Mouse (Mus musculus) urinary bladder, adult 18-20 months (tissue): ENCODE measurements around the gene Hnrnpr.
A peak's percentile ranks its signal among the peaks of the same experiment; 100 is the strongest.

ENCODE experiments used
- DNase-seq, 2 experiments: peaks; one replicate each; pipeline ENCODE4 v3.0.0; 2022; ENCODE audit warnings: low spot score in 2 of 2, mixed read lengths in 2 of 2

Gene Hnrnpr

GRCm38 (mm10) chr4:136308355-136308754 lies 2.4 kb upstream of the Hnrnpr start:
- DNase-seq = no peak

- DNase-seq = peak; percentile 34 to 43
These were observed 962 bp upstream of the Hnrnpr start for GRCm38 (mm10) chr4:136309780-136310179.

GRCm38 (mm10) chr4:136311042-136311999 lies 579 bp downstream of the Hnrnpr start:
- peak; percentile 68 to 84 for DNase-seq

GRCm38 (mm10) chr4:136312616-136313015 lies 1.9 kb downstream of the Hnrnpr start:
- DNase-seq = no peak

GRCm38 (mm10) chr4:136317667-136318066 lies 6.9 kb downstream of the Hnrnpr start:
- no peak for DNase-seq

GRCm38 (mm10) chr4:136320016-136320415 lies 9.3 kb downstream of the Hnrnpr start:
- DNase-seq = no peak

DNA sequence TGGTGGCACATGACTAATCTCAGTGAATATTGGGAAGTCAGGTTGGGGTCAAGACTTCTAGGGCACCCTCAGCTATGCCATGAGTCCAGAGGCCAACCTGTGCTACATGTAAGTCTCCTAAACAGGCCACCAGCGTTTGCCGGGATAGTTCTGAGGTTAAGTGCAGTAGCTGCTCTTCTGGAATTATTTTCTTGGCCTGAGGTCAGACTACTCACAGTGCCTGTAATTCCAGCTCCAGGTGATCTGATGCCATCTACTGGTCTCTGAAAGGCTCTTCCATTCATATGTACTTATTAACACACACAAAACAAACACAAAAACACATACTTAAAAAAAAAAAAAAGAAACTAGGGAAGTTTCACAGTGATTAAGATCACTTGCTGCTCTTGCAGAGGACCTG lies 13.5 kb downstream of the Hnrnpr start:
- DNase-seq = no peak

- no peak for DNase-seq
These were observed 16.5 kb downstream of the Hnrnpr start for GRCm38 (mm10) chr4:136327238-136327637.

DNA sequence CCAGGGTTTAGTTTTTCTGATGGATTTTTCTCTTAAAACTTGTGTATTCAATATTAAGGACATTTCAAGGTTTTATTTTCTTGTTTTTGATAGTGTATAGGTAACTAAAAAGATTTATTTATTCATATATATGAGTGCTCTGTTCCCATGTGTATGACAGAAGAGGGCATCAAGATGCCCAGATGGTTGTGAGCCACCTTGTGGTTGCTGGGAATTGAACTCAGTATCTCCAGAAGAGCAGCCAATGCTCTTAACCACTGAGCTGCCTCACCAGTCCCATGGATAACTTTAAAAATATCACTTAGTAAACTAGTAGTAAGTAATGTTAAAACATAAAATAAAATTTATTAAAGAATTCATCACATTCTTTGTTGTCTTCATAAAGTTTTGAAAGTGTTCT lies 17.4 kb downstream of the Hnrnpr start:
- no peak for DNase-seq

GRCm38 (mm10) chr4:136331709-136332108 lies 21.0 kb downstream of the Hnrnpr start:
- no peak for DNase-seq

DNA sequence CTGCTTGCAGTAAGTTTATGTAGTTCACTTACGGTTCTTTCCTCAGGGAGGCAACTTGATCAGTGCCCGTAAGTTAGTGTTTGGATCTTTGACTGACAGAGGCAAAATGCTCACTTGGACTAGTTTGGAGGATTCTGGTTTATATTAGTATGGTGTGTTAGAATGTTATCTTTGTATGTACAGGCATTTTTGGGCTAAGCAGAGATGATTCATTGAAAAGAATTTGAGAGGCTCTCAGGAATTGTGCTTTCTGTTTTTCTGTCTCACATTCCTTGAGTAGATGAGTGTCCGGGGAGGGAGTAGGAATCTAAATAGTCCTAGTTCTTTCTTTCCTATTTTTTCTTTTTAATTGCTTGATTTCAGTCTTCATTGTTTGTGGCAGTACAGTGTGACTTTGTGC lies 22.4 kb downstream of the Hnrnpr start:
- no peak for DNase-seq

DNA sequence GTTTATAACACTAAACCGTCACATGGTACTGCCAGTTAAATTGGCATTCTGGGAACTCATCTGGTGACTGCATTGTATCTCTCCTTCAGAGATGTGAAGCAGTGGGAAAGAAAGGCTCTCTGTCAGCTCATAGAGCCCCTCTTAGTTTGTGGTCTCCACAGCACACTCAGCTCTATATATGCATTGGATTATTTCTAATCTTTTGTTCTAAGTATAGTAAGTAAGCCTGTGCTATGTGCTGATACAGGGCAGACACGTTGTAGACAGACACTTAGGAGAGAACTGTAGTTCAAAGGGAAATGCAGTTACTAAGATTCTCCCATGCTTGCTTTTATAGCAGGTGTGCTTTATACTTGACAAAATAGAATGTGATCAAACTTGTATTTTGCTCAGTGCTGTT lies 24.3 kb downstream of the Hnrnpr start:
- DNase-seq = no peak

DNA sequence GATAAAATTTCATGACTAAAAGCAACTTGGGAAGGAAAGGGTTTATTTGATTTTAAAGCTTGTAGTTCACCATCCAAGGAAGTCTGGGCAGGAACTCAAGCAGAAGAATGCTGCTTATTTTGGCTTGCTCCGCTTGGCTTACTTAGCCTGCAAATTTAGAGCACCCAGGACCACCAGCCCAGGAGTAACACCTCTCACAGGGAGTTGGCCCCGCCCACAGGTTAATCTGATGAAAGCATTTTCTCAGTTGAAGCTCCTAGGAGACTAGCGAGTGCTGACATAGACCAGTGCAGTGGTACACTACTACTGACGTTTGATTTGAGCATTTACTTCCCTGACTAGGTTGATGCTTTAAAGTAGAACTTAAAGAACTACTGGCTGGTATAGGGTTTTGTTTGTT lies 26.4 kb downstream of the Hnrnpr start:
- DNase-seq = no peak

DNA sequence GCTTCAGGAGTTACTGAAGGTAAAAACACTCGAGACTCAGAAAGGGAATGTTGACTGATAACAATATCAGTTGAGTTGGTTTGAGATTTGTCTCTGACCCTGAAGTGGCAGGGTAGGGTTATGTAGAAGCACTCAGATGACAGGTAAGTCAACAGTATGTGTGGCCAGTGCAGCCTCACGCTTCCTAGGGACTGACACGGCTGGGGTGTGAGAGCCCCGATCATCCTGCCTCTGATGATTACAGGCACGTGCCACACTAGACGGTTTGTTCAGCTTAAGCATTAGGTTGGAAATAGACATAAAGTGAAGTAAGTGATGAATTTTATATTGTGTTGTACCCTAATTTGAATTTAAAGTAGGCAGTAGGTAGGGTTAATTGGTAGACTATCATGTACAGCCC lies 38.9 kb downstream of the Hnrnpr start:
- DNase-seq = no peak

DNA sequence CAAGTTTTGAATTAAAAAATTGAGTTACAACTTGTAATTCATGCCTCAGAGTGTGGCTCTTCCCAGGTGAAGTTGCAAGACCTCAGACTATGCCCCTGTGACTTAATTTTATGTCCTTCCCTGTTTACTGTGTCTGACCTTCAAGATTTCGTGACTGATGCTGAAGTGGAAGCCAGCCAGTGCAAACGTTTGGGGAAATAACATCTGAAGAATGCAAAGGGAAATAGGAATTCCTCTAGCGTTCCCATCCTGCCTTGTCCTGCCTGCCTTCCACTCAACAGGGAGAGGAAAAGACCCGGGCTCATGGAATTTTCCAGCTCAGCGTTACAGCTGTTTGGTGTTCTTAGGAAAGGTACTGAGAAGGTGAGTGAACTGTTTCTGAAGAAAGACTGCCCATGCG lies 46.3 kb downstream of the Hnrnpr start:
- no peak for DNase-seq

DNA sequence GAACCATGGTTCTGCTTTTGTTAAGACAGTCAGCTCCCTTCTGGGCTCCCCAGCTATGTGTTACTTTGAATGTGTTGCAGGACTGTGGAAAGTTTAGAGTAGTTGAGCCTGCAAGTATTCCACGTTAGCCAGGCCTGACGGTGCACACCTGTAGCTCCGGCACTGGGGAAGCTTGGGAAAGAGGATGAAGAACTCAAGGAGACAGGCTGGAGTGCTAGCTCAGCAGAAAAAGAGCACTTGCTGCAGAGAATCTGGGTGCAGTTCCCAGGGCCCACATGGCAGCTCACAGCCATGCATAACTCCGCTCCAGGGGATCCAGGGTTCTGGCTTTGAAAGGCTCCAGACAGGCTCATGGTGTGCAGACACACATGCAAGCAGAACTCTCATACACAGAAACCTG lies 46.7 kb downstream of the Hnrnpr start:
- no peak for DNase-seq

DNA sequence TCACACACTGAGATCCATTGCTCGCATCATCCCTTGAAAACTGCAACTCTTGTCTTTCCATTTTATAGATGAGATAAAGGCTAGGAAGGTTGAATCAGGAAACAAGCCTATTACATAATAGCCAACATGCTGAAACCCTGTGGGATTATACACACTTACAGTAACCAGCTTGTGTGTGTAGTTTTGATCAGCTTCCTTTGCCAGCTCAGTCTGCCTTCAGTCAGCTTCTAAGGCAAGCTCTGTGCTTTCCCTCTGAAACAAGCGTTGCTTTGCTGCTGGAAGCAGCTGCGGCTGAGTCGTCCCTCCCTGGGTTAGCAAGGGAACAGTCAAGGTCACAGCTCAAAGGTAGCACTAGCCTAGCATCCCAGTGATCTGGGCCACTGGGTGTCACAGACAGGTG lies 57.1 kb downstream of the Hnrnpr start:
- DNase-seq = no peak

GRCm38 (mm10) chr4:136369727-136370126 lies 59.0 kb downstream of the Hnrnpr start:
- no peak for DNase-seq

DNA sequence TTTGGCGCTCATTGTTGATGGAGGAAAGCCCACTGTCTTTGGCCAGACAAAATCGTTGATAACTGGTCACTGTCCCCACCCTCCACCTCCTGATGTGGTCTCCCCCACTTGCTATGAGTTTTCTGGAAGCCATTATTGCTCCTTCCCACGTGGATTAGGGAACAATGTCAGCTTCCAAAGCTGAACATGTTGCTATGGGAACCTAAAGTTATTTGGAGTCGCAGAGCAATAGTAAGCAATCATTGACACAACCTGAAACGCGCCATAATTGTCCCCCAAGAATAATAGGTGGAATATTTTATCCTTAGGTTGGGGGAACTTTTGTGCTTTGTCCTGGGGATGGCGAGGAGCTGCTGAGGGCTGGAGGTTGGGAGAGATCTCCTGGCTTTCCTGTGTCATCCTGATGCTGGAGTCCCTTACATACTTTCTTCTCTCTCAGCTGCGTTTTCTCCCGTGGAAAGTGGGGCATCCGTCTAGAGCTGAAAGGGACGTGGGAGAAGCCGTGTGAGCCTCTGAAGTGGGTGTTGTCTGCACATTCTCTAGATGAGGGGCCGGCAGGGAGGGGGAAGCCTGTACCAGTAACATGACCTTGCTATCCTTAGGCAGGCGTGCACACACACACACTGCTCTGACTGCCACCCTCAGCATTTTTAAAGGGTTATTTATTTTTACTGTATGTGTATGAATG lies 62.9 kb downstream of the Hnrnpr start:
- DNase-seq = no peak

DNA sequence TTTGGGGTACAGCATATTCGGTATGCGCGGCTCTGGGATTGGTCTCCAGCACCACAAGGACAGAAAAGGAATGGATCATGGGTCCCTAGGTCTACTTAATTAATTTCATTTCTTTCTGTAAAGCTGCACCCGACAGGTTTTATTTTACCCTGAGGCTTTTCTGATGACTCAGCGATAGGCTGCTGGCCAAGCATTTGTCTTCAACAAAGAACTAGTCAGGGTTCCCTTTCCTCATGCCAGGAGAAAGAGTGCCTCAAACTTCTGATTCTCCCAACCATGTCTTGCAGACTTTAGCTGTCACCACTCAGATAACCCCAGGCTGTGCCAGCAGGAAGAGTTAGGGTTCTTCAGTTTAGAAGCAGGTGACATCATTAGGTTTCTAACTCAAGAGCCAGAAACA lies 66.3 kb downstream of the Hnrnpr start:
- peak in 1 of 2 experiments; percentile 17 for DNase-seq

- DNase-seq = no peak
These were observed 72.3 kb downstream of the Hnrnpr start for GRCm38 (mm10) chr4:136383052-136383451.

- no peak for DNase-seq
These were observed 73.1 kb downstream of the Hnrnpr start for GRCm38 (mm10) chr4:136383839-136384238.

DNA sequence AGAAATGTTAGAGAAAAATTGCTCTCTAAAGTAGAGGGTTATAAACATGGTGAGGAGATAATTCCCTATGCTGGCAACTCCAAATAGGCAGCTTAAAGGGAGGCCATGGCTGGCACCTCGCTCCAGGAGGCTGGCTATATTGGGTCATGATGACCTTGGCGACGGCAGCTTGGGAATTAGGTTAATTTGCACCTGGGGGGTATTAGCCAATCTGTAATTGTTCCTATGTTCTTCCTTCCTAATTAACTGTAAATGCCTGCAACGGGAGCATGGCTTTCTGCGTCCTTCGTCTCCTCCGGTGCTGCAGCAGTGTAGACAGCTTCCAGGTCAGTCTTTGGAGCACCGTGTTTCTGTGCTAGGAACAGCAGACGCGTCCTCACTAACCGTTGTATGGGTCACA lies 76.5 kb downstream of the Hnrnpr start:
- no peak for DNase-seq
